Mouse (Mus musculus) c-Kit-positive CD71-positive TER-119-negative erythroid progenitor cells, embryonic 14.5 days (primary cell): ENCODE measurements around the gene Rnf215.
"Not testable (repeated sequence)": the region's sequence is repeated elsewhere in the genome, so short reads cannot be mapped to it uniquely, and the experiment has no call there.

Source experiments
- DNase-seq: peaks from one replicate; pipeline ENCODE4 v3.0.0-alpha.2; 2013; ENCODE audit warnings: low read depth

Rnf215 gene

DNA sequence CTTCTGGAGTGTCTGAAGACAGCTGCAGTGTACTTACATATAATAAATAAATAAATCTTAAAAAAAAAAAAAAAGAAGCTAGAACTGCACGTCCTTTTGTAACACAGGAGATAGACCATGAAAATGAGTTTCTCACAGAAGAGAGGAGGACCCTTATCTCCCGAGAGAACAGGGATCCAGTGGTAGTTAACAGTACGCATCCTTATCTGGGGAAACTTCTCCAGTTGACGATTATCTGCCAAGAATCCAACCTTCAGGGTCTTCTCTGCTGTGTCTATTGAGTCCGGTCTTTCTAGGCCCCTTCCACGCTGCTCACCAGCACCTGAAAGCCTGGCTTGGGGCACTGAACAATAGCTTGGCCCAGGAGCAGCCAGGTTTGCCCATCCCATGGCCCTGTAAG, 21.0 kb upstream of the Rnf215 start:
- DNase-seq: no peak

GRCm38 (mm10) chr11:4114541-4114940, 20.5 kb upstream of the Rnf215 start:
- DNase-seq: not testable (repeated sequence)

- DNase-seq: no peak
Measured at GRCm38 (mm10) chr11:4115407-4115806, 19.6 kb upstream of the Rnf215 start.

- DNase-seq: no peak
Measured at GRCm38 (mm10) chr11:4116458-4117141, 18.4 kb upstream of the Rnf215 start.

GRCm38 (mm10) chr11:4117372-4118071, 17.5 kb upstream of the Rnf215 start:
- no peak for DNase-seq

DNA sequence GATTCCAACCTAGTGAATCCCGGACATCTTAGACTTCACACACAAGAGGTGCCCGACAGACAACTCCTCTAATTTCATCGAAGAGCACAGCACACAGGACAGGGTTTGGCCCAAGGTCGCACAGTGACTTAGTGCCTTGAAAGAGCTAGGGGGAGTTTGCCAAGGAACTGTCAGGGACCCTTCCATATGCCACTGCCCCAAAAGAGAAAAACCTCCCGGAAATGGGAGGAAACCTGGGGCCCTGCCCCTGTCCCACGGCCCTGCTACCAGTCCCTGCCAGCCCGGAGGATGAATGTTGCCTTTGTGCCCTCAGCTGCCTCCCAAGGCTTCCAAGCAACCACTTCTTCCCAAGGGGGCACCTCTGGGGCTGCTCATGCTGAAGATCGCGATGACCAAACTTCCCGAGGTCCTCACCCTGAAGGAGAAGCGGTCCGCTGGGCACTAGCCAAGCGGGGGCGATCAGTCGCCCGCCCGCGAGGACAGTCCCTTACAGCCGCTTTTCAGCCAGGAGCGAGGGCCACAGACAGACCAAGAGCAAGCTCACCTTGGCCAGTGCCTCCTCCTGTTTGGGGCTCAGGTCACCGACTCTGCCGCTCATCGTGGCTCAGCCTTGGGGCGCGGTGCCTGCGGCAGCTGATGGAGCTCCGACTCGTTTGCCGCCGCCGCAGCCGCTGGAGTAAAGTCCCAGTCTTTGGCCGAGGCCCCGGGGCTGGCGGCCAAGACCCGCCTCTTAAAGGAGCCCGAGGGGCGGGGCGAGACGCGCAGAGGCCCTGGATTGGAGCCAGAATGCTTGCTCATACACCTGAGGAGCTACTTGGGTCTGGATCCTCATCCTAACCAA, 16.7 kb upstream of the Rnf215 start:
- no peak for DNase-seq

DNA sequence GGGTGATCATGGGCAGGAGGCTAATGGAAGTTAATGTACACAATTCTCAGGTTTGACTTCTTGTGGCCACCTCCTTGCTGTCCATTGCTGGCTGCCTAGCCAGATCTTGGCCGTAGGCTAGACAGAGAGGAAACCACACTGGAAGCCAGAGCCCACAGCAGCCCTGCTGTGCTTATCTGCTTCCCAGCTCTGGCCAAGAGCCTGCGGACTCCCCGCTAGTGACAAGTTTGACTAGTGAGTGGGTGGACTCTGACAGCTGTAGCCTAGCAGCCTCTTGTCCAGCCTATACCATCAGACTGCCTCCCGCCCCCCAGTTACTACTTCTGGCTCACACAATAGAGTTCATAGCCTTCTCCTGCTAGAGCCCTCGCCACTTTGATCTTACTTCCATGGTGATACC, 15.4 kb upstream of the Rnf215 start:
- no peak for DNase-seq

DNA sequence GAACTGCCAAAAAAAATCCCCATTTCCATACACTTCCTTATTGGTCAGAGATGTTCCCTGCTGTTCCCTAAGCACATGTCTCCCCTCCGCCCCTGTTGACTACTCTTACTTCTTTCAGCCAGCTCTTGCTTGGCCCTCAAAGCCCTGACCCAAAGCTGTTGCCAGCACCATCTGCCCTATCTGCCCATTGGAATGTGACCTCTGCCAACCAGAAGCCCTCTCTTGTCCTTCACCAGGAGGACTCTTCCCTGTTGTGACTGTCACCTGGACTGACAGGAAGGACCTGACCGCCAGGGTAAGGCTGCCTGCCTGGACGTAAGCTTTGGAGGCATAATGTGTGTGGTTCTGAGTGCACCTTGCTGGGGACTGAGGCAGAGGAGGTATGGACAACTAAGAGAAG, 13.3 kb upstream of the Rnf215 start:
- no peak for DNase-seq

GRCm38 (mm10) chr11:4122226-4122625, 12.8 kb upstream of the Rnf215 start:
- no peak for DNase-seq

DNA sequence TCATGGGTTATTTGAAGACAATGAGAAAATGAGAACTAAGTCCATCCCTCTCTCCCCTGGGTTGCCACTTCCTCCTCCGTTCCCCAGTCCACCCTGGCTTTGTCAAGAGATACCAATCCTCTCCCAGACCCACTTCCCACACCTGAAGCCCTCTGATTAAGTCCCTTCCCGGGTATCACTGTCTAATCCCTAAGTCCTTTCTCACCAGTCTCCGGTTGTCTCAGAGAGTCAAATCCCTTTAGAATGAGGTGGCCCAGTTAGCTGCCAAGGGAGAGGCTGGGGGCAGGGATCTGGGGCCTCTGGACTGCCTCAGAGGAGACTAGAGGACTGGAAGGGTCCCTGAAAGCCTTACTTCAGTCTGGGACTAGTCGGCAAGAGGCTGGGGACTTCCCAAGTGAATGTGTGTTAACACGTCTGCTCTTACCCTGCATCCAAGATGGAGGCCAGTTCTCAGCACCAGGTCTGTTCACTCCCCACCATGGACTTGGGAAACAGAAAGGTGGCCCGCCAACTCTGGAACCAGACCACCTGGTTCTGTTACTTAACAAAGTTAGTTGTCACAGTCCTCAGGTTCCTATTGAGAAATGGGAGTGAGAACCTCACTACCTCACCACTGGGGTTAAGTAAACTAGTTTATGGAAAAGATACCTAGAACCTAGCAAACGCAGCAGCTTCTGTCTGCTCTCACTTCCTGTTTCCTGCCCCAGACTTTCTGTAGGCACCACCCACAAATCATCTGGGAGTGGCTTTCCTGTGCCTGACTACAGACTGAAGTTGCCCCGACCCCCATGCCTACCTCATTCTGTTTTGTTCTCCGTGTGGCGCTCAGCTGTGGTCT, 12.0 kb upstream of the Rnf215 start, which contains the start of gene Sec14l2:
Gene Sec14l2 (minus strand): TSS at position 674 of the 838 bp plus-strand sequence.
- no peak for DNase-seq

DNA sequence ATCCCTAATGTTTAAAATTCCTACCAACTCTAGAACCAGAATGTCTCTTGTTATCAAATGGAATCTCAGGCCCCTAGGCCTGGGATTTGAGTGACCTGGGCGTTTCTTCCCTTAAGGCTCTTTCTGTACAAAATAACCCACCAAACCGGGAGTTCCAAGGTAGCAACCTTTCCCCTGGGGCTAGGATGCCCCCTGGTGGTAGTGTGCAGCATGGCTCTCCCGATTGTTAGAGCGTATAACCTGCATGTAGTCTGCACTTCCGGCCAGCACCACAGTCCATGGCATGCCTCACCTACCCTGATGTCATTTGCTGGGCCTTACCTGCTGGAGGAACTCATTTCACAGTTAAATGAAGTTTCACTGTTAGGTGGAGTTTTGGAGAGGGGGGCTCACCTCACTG, 11.1 kb upstream of the Rnf215 start:
- peak; percentile 69 for DNase-seq

DNA sequence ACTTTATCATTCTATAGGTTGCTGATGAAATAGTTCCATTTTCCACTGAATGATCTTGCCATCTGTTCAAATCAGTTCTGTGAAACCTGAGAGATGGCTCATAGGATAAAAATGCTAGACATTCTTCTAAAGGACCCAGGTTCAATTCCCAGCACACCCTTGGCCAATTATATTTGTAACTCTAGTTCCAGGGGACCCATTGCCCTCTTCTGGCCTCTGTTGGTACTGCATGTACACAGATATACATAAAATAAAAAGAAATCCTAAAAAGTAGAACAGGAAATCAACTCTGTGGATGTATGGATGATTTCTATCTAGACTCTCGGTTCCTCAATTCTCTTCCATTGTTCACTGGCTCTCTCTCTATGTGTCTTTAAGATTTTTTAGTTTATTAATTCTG, 7.9 kb upstream of the Rnf215 start:
- DNase-seq: no peak

DNA sequence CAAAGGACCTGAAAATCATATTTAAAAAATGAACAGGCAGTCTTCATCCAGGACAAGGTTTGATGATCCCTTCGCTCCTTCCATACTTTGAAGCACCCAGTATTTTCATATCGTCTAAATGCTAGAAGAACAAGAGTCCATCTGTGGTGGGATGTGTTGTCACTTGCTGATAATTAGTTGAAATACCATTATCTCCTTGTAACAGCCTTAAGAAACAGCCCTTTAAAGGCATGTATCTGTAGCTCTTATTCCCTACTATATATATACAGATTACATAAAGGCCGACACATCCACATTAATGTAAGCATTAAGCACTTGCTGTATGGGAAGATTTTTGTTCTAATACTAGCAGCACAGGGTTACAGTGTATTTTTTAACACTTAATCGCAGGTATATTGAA, 6.5 kb upstream of the Rnf215 start:
- DNase-seq: not testable (repeated sequence)

DNA sequence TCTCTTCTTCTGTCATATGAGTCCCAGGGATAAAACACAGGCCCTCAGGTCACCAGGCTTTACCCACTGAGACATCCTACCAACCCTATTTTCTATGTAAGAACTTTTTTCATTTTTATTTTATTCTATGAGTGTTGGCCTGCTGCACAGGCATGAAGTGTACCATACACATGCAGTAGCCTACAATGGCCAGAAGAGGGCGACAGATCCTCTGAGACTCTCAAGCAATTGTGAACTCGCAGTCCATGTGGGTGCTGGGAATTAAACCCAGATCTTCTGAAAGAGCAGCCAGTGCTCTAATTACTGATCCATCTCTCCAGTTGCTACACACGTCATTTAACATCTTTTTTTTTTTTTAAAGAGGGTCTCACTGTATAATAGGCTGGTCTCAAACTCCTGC, 1.6 kb upstream of the Rnf215 start:
- no peak for DNase-seq

GRCm38 (mm10) chr11:4134400-4134799, 602 bp upstream of the Rnf215 start:
- no peak for DNase-seq

DNA sequence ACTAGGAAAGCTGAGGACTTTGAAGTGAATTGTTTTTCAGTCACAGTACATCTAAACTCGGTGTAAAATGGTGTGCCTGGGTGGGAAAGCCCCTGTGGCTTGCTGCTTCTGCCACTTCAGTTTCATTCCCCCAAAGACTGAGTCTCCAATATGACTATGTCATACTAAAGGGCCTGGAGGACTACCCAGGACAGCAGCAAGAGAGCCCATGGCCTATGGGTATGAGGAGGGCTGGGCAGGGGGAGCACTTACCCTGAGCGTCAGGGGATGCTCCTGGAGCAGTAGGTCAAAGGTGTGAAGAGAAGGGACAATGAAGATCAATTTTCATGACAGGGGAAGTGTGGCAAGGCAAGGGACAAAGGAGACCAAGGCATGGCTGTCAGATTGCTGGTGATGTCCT, 4.0 kb downstream of the Rnf215 start:
- no peak for DNase-seq

DNA sequence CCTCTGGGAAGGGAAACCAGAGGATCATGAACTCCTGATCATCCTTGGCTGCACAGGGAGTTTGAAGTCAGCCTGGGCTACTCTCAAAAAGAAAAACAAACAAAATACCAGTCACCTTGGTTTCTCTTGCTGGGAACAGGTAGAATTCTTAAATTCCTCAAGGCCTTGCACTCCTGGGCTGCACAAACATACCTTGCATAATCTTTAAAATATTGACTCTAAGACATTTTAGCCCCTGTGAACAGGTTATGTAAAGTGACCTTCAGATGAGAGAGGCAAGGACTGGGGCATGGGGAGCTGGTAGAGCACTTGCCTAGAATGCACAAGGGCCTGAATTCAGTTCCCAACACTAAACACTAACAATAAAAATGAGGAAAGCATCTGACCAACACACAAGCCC, 6.5 kb downstream of the Rnf215 start:
- DNase-seq: no peak

DNA sequence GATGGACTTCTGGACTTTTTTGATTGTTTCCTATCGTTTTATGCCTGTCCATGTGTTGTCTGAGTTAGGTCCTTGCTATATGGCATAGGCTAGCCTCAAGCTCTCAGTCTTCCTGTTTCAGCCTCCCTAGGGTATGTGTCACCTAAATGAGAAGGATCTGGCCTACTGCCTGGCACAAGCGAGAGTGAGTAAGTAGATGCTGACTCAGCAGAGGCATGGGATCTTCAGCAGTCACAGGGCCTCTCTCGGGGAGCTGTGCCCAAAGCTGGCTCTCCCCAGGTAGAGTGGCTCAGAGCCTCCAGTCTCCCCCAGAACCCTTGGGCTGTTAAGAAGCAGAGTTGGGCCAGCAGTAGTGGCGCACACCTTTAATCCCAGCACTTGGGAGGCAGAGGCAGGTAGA, 7.3 kb downstream of the Rnf215 start:
- DNase-seq: no peak

DNA sequence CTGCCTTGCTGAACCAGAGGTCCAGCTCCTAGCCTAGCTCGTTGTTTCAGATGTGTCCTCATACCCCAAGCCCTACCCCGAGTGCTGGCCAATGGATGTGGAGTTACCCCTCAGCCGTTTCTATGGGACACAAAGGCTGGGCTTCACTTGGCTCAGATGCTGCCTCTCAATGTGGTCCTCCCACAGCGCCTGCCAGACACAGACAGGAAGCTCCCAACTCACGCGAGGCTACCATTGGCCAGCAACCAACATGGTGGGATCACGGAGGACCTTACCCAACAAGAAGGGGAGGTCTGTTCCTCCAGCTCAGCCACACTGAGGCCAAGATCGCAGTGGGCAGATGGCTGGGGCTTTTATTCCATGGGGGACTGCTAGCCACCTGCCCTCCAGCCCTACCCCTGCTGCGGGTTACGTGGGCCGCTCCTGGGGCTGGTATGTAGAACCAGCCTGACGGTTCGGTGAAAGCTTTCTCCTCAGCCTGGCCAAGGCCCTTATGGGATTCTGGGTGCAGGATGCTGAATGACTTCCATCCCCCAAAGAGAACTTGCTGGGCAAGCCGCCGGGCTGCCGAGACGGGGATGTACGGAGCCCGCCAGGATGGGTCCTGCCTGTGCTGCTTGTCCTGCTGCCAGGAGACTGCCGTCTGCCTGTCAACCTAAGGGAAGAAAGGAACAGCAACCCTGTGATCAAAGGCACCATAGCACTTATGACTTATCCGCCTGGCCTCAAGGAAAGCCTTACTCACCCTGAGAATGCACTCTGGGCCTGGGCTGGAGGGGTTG, 8.5 kb downstream of the Rnf215 start:
- no peak for DNase-seq

DNA sequence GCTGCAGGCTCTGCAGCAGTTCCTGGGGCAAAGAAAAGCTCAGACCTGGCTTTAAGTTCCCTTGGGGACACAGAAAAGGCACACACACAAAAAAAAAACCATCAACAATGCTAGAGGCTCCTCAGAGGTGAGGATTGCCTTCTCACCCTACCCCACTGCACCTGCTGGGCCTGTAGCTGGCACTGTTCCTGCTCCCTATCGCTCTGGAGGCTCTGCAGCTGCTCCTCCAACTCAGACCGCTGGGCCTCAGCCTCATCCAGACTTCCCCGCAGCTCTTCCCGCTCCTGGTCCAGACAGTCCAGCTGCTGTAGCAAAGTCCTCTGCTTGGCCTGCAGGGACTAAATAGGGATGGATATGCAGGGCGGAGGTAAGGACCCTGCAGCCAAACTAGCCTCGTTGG, 11.4 kb downstream of the Rnf215 start:
- DNase-seq: no peak

- DNase-seq: no peak
Measured at GRCm38 (mm10) chr11:4147098-4147497, 12.1 kb downstream of the Rnf215 start.
